Mouse (Mus musculus): ENCODE measurements around the gene Olfr1375.

DNA sequence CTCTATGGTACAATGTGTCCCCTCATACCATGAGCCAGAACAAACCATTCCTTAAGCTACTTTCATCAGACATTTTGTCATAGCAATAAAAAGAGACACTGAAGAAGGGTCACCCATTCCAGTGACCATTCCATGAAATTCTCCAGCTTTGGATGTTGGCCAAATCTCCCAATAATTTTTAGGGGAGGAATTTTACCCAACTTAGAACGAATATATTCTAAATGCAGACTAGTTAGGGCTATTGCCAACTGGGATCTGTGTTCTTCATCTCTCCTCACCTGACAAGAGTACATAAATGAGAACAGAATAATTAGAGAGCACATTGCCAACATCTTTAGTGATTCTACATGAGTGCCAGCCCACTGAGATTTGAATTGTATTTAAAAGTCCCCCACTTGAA is 34.0 kb upstream of the Olfr1375 start, which contains the start of gene Olfr54:
- TF ChIP-seq CTCF (IDR thresholded peaks at IDR 0.05; ENCODE audit: borderline replicate concordance, control insufficient read depth, extremely low read depth, insufficient read depth, low read length, poor library complexity), result no peak
- TF ChIP-seq POLR2A (IDR thresholded peaks at IDR 0.05; ENCODE audit: control insufficient read depth, extremely low read depth, insufficient read depth, low read length, poor library complexity), result no peak
